8 mouse cellular contexts compared by ENCODE assay signal in the genomic region with DNA sequence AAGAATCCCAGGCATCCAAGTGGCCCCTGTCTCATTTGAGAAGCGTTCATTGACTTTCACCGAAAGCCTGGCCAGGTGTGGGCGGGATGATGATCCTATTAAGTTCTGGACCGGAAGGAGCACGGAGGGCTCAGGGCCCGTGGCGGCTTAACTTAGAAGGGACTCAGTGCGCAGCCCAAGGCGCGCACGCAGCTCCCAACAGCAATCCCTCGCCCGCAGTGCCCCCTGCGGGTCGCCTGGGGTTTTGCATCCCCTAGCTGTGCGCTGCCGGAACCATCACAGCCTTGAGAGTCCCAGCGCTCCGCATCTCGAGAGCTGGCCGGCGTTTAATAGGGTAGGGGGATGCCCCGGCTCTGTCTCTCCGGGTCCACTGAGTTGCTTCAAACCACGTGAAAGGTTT. TPM values are rescaled to one million over a fixed set of nuclear protein-coding genes. Genes with fewer than 3 reads are reported as not detected.
A peak's percentile ranks its signal among the peaks of the same experiment; 100 is the strongest.
DNase-seq lines count a peak whose midpoint lies in the region; ATAC-seq and TF ChIP-seq lines count a peak whose summit lies in the region.

No protein-coding gene starts in this region.

- no peaks in the 10 kb centered on the region for H3K36me3 ChIP-seq in forebrain, embryonic 11.5 days (ENCODE audit: control insufficient read depth, insufficient read depth, low read length)
- no peaks in the 10 kb centered on the region for H3K36me3 ChIP-seq in heart, embryonic 15.5 days
- no peaks in the 10 kb centered on the region for H3K36me3 ChIP-seq in liver, embryonic 12.5 days
- no peaks in the 10 kb centered on the region for H3K36me3 ChIP-seq in neural tube, embryonic 11.5 days (ENCODE audit: control insufficient read depth, insufficient read depth, low read length)
- H3K36me3 ChIP-seq in stomach, embryonic 15.5 days, result no peaks in the 10 kb centered on the region

- H3K4me1 ChIP-seq in forebrain, embryonic 11.5 days (replicated peaks; ENCODE audit: control insufficient read depth, insufficient read depth, low read length), result peaks cover 7% of the 10 kb centered on the region; the same call in 1 of the 2 replicates
- H3K4me1 ChIP-seq in heart, embryonic 15.5 days (replicated peaks), result peaks cover 34% of the 10 kb centered on the region
- peaks cover 2% of the 10 kb centered on the region for H3K4me1 ChIP-seq in liver, embryonic 12.5 days
- peaks cover 38% of the 10 kb centered on the region for H3K4me1 ChIP-seq in neural tube, embryonic 11.5 days (ENCODE audit: control insufficient read depth, insufficient read depth, low read length)
- H3K4me1 ChIP-seq in stomach, embryonic 15.5 days, result peaks cover 39% of the 10 kb centered on the region

- H3K27me3 ChIP-seq in forebrain, embryonic 11.5 days (ENCODE audit: control insufficient read depth, insufficient read depth, low read length), result peaks cover 65% of the 10 kb centered on the region
- peaks cover 97% of the 10 kb centered on the region for H3K27me3 ChIP-seq in heart, embryonic 15.5 days
- peaks cover 99% of the 10 kb centered on the region for H3K27me3 ChIP-seq in liver, embryonic 12.5 days (replicated peaks)
- H3K27me3 ChIP-seq in neural tube, embryonic 11.5 days (ENCODE audit: control insufficient read depth, insufficient read depth, low read length), result peaks cover 29% of the 10 kb centered on the region
- H3K27me3 ChIP-seq in stomach, embryonic 15.5 days (replicated peaks), result peaks cover 69% of the 10 kb centered on the region

- WGBS in forebrain, embryonic 11.5 days, result under 1% methylated on average over 25 of the region's 25 CpGs
- under 1% methylated on average over 25 of the region's 25 CpGs for WGBS in heart, embryonic 15.5 days
- under 1% methylated on average over 25 of the region's 25 CpGs for WGBS in liver, embryonic 12.5 days (ENCODE audit: insufficient replicate concordance)
- WGBS in neural tube, embryonic 11.5 days, result 0% methylated on average over 25 of the region's 25 CpGs
- WGBS in stomach, embryonic 15.5 days, result under 1% methylated on average over 25 of the region's 25 CpGs

- TF ChIP-seq CTCF in brain, embryonic 14.5 days (IDR thresholded peaks at IDR 0.05; ENCODE audit: borderline replicate concordance, extremely low read depth, insufficient read depth, insufficient read length), result peak; percentile 94

- peak overlapping the region; percentile 46 for H3K9ac ChIP-seq in forebrain, embryonic 11.5 days (ENCODE audit: low read length)
- no peak overlapping the region for H3K9ac ChIP-seq in heart, embryonic 15.5 days
- H3K9ac ChIP-seq in liver, embryonic 12.5 days, result no peak overlapping the region
- H3K9ac ChIP-seq in neural tube, embryonic 11.5 days (ENCODE audit: low read length), result peak overlapping the region; percentile 65
- H3K9ac ChIP-seq in stomach, embryonic 15.5 days, result no peak overlapping the region

- TF ChIP-seq POLR2A in brain, embryonic 14.5 days (IDR thresholded peaks at IDR 0.05; ENCODE audit: borderline replicate concordance, extremely low read depth, insufficient read depth, insufficient read length, poor library complexity, severe bottlenecking), result no peak

- peak; percentile 65 for DNase-seq in A20 (ENCODE audit: low read depth, low spot score)
- peak; percentile 88 for DNase-seq in brain, embryonic 14.5 days (ENCODE audit: low read depth)
- DNase-seq in forebrain, embryonic 11.5 days (ENCODE audit: low spot score), result peak; percentile 96
- DNase-seq in kidney, postnatal 14 days, result peak; percentile 87
- peak; percentile 94 for DNase-seq in neural tube, embryonic 11.5 days (ENCODE audit: low spot score)

- peak overlapping the region; percentile 66 for H3K4me2 ChIP-seq in forebrain, embryonic 11.5 days (ENCODE audit: low read depth, low read length, severe bottlenecking)
- H3K4me2 ChIP-seq in heart, embryonic 15.5 days, result peak overlapping the region; percentile 73
- peak overlapping the region; percentile 51 for H3K4me2 ChIP-seq in liver, embryonic 12.5 days
- peak overlapping the region; percentile 71 for H3K4me2 ChIP-seq in neural tube, embryonic 11.5 days (ENCODE audit: low read depth)
- peak overlapping the region; percentile 89 for H3K4me2 ChIP-seq in stomach, embryonic 15.5 days

- ATAC-seq in forebrain, embryonic 11.5 days (replicated peaks; ENCODE audit: low FRiP score), result peak; percentile 36
- ATAC-seq in heart, embryonic 15.5 days (replicated peaks; ENCODE audit: insufficient number of reproducible peaks, insufficient read depth, low FRiP score, low read depth), result peak; percentile 33; the same call in 1 of the 2 replicates
- ATAC-seq in liver, embryonic 12.5 days, result no peak
- ATAC-seq in neural tube, embryonic 11.5 days (ENCODE audit: insufficient read depth, low FRiP score, low TSS enrichment), result peak; percentile 60
- ATAC-seq in stomach, embryonic 15.5 days (ENCODE audit: insufficient read depth, low FRiP score, low read depth), result peak; percentile 51; the same call in 1 of the 2 replicates

- no peak overlapping the region for H3K27ac ChIP-seq in forebrain, embryonic 11.5 days (ENCODE audit: low read depth, low read length)
- H3K27ac ChIP-seq in heart, embryonic 15.5 days, result no peak overlapping the region
- H3K27ac ChIP-seq in liver, embryonic 12.5 days, result no peak overlapping the region
- H3K27ac ChIP-seq in neural tube, embryonic 11.5 days (ENCODE audit: low read depth, low read length), result peak overlapping the region; percentile 74
- no peak overlapping the region for H3K27ac ChIP-seq in stomach, embryonic 15.5 days

- no peaks in the 10 kb centered on the region for H3K9me3 ChIP-seq in forebrain, embryonic 11.5 days (ENCODE audit: control insufficient read depth, low read length)
- H3K9me3 ChIP-seq in heart, embryonic 15.5 days (replicated peaks), result no peaks in the 10 kb centered on the region
- no peaks in the 10 kb centered on the region for H3K9me3 ChIP-seq in liver, embryonic 12.5 days (replicated peaks)
- H3K9me3 ChIP-seq in neural tube, embryonic 11.5 days (ENCODE audit: control insufficient read depth, low read length), result no peaks in the 10 kb centered on the region
- no peaks in the 10 kb centered on the region for H3K9me3 ChIP-seq in stomach, embryonic 15.5 days

- peak overlapping the region; percentile 32 for H3K4me3 ChIP-seq in forebrain, embryonic 11.5 days (ENCODE audit: low read depth, low read length)
- peak overlapping the region; percentile 48 for H3K4me3 ChIP-seq in heart, embryonic 15.5 days
- peak overlapping the region; percentile 33 for H3K4me3 ChIP-seq in liver, embryonic 12.5 days
- peak overlapping the region; percentile 48 for H3K4me3 ChIP-seq in neural tube, embryonic 11.5 days (ENCODE audit: low read depth, low read length)
- peak overlapping the region; percentile 42 for H3K4me3 ChIP-seq in stomach, embryonic 15.5 days (replicated peaks)

RNA-seq across cellular contexts. Expression of a gene that starts 1.4 kb away (rescaled TPM):
- polyA plus RNA-seq in brain, embryonic 14.5 days (2012; rRNA removed), result 17.2 and 42.3 TPM in 2 replicates
- polyA plus RNA-seq in forebrain, embryonic 11.5 days (2014; fragmentation: Nextera tagmentation; extraction: Ambion mirVana), result 10.5 and 11.5 TPM in 2 replicates
- 3.0 and 6.8 TPM in 2 replicates for polyA plus RNA-seq in heart, embryonic 15.5 days (2015; fragmentation: Nextera tagmentation; extraction: Ambion mirVana)
- polyA plus RNA-seq in liver, embryonic 12.5 days (2016; fragmentation: Nextera tagmentation; extraction: Ambion mirVana), result 4.8 and 5.9 TPM in 2 replicates
- polyA plus RNA-seq in neural tube, embryonic 11.5 days (2014; fragmentation: Nextera tagmentation; extraction: Ambion mirVana), result 92.0 and 97.6 TPM in 2 replicates
- 10.2 and 10.9 TPM in 2 replicates for polyA plus RNA-seq in stomach, embryonic 15.5 days (2015; fragmentation: Nextera tagmentation; extraction: Ambion mirVana)

Comparison
In these comparisons a context has a peak if more than half of its experiments do, and no peak if none do; other contexts are left out.
1. H3K9ac ChIP-seq: peak in forebrain, embryonic 11.5 days (single experiment) and neural tube, embryonic 11.5 days (single experiment); none in heart, embryonic 15.5 days (single experiment), liver, embryonic 12.5 days (single experiment) and stomach, embryonic 15.5 days (single experiment).
2. Peak in every context shown above with its lines, with median percentiles within 50 percentile points of each other: DNase-seq, H3K4me2 ChIP-seq and H3K4me3 ChIP-seq.